Mouse (Mus musculus) spleen, postnatal 10 days (tissue): ENCODE data around the gene Gm44503.

ENCODE experiments used
- DNase-seq, 2 experiments: peaks; one replicate each; pipeline ENCODE4 v3.0.0; 2021 to 2022; ENCODE audit warnings: low spot score in 2 of 2

Gene Gm44503

GRCm38 (mm10) chr9:72958521-72959450 lies at the start of gene Gm44503, which contains the start of gene Dyx1c1:
Gene Gm44503, plus strand, starts transcription at chr9:72958852.
Gene Dyx1c1, plus strand, starts transcription at chr9:72958785.
- DNase-seq, result peak; percentile 43 to 79

GRCm38 (mm10) chr9:72911381-72911780 lies 47.3 kb upstream of the Gm44503 start:
- no peak for DNase-seq

GRCm38 (mm10) chr9:72913551-72913950 lies 45.1 kb upstream of the Gm44503 start:
- no peak for DNase-seq

- no peak for DNase-seq
Measured at GRCm38 (mm10) chr9:72915728-72916127, 42.9 kb upstream of the Gm44503 start.

GRCm38 (mm10) chr9:72923068-72923467 lies 35.6 kb upstream of the Gm44503 start:
- DNase-seq, result no peak

- no peak for DNase-seq
Measured at GRCm38 (mm10) chr9:72925021-72925934, 33.4 kb upstream of the Gm44503 start, which contains the start of gene Pygo1. Gene Pygo1, plus strand, starts transcription at chr9:72925645.

GRCm38 (mm10) chr9:72925935-72926258 lies 32.8 kb upstream of the Gm44503 start:
- DNase-seq, result peak in 1 of 2 experiments; percentile 15

- no peak for DNase-seq
Measured at GRCm38 (mm10) chr9:72931166-72931790, 27.4 kb upstream of the Gm44503 start.

- DNase-seq, result peak in 1 of 2 experiments; percentile 17
Measured at GRCm38 (mm10) chr9:72935309-72935708, 23.3 kb upstream of the Gm44503 start.

- no peak for DNase-seq
Measured at GRCm38 (mm10) chr9:72936301-72936700, 22.4 kb upstream of the Gm44503 start.

GRCm38 (mm10) chr9:72943424-72943823 lies 15.2 kb upstream of the Gm44503 start:
- DNase-seq, result peak in 1 of 2 experiments; percentile 27

- DNase-seq, result no peak
Measured at GRCm38 (mm10) chr9:72944286-72944685, 14.4 kb upstream of the Gm44503 start.

GRCm38 (mm10) chr9:72947010-72947409 lies 11.6 kb upstream of the Gm44503 start:
- DNase-seq, result no peak

- no peak for DNase-seq
Measured at GRCm38 (mm10) chr9:72949572-72949971, 9.1 kb upstream of the Gm44503 start.

GRCm38 (mm10) chr9:72954746-72955145 lies 3.9 kb upstream of the Gm44503 start:
- DNase-seq, result peak in 1 of 2 experiments; percentile 50

- DNase-seq, result peak; percentile 32 to 73
Measured at GRCm38 (mm10) chr9:72955546-72955945, 3.1 kb upstream of the Gm44503 start.

GRCm38 (mm10) chr9:72961346-72961745 lies 2.7 kb downstream of the Gm44503 start:
- DNase-seq, result no peak

GRCm38 (mm10) chr9:72961959-72962358 lies 3.3 kb downstream of the Gm44503 start:
- peak in 1 of 2 experiments; percentile 63 for DNase-seq

- DNase-seq, result peak in 1 of 2 experiments; percentile 41
Measured at GRCm38 (mm10) chr9:72968349-72969061, 9.9 kb downstream of the Gm44503 start.

- DNase-seq, result no peak
Measured at GRCm38 (mm10) chr9:72969874-72970273, 11.2 kb downstream of the Gm44503 start.

- no peak for DNase-seq
Measured at GRCm38 (mm10) chr9:72972435-72972834, 13.8 kb downstream of the Gm44503 start.
